Mouse (Mus musculus) cerebellum, adult (tissue): ENCODE measurements around the gene S100a1.
A peak's percentile ranks its signal among the peaks of the same experiment; 100 is the strongest.

ENCODE experiments used
- ATAC-seq: cut with Nextera tagmentation; 2 replicates; pipeline ENCODE4 v1.9.2; 2017; ENCODE audit warnings: mild to moderate bottlenecking, moderate library complexity, mixed read lengths; ENCODE audit not compliant: insufficient number of reproducible peaks, low FRiP score, low TSS enrichment

The S100a1 gene

GRCm38 (mm10) chr3:90512948-90513642 is 1.1 kb downstream of the S100a1 start:
- ATAC-seq: no peak

- ATAC-seq: no peak
Observed at GRCm38 (mm10) chr3:90512276-90512675, 1.9 kb downstream of the S100a1 start.

- no peak for ATAC-seq
Observed at GRCm38 (mm10) chr3:90509747-90510123, 4.5 kb downstream of the S100a1 start.

- peak; percentile 80 for ATAC-seq
Observed at GRCm38 (mm10) chr3:90508950-90509746, 5.0 kb downstream of the S100a1 start, which contains the start of gene Chtop. Gene Chtop, minus strand, starts transcription at chr3:90509498.

- ATAC-seq: no peak
Observed at GRCm38 (mm10) chr3:90508287-90508949, 5.8 kb downstream of the S100a1 start.

- no peak for ATAC-seq
Observed at GRCm38 (mm10) chr3:90506362-90506761, 7.8 kb downstream of the S100a1 start.

- ATAC-seq: no peak
Observed at GRCm38 (mm10) chr3:90505216-90505615, 9.0 kb downstream of the S100a1 start.

- no peak for ATAC-seq
Observed at GRCm38 (mm10) chr3:90503444-90503843, 10.7 kb downstream of the S100a1 start.

- no peak for ATAC-seq
Observed at GRCm38 (mm10) chr3:90497597-90497996, 16.6 kb downstream of the S100a1 start.

- no peak for ATAC-seq
Observed at GRCm38 (mm10) chr3:90495850-90496525, 18.2 kb downstream of the S100a1 start.

GRCm38 (mm10) chr3:90493831-90494540 is 20.2 kb downstream of the S100a1 start:
- no peak for ATAC-seq

GRCm38 (mm10) chr3:90491350-90491749 is 22.8 kb downstream of the S100a1 start:
- no peak for ATAC-seq

GRCm38 (mm10) chr3:90490696-90491256 is 23.4 kb downstream of the S100a1 start, which contains the start of gene Snapin:
Gene Snapin, minus strand, starts transcription at chr3:90491033.
- ATAC-seq: peak; percentile 99

GRCm38 (mm10) chr3:90488576-90488975 is 25.6 kb downstream of the S100a1 start:
- ATAC-seq: no peak

- ATAC-seq: no peak
Observed at GRCm38 (mm10) chr3:90486998-90487397, 27.2 kb downstream of the S100a1 start.

- peak; percentile 99 for ATAC-seq
Observed at GRCm38 (mm10) chr3:90475831-90476611, 38.2 kb downstream of the S100a1 start, which contains the start of gene Ilf2. Gene Ilf2, plus strand, starts transcription at chr3:90476126.

- no peak for ATAC-seq
Observed at GRCm38 (mm10) chr3:90475151-90475830, 38.9 kb downstream of the S100a1 start.

GRCm38 (mm10) chr3:90472213-90472612 is 42.0 kb downstream of the S100a1 start:
- ATAC-seq: no peak
